Mouse (Mus musculus): ENCODE measurements around the gene Trrap. TPM values are rescaled to one million over a fixed set of nuclear protein-coding genes. Genes with fewer than 3 reads are reported as not detected.

Gene Trrap
- polyA plus RNA-seq, 1 experiment from 2014 or later, result 57.2 TPM

DNA sequence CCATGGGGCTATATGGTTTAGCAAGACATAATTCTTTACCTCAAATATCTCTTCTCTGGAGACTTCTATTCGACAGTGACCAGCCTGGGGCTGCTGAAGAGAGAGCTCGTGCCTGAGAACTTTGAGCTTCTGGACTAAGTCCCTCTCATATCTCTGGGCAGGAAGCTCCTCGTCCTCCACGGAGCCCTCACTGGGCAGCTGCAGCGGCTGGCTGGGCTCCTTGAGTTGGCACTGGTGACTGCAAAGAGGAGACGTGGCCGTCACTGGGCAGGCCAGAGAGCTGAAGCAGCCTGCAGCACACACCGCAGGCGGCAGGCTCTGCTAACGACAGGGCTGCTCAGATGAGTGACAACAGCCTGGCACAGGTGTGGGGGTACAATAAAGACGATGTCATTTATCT lies 123.7 kb downstream of the Trrap start:
- ATAC-seq (ENCODE audit: low read depth), result no peak
- Histone ChIP-seq H3K27ac (ENCODE audit: low read length) (no peak overlapping the region), H3K4me1 (replicated peaks; ENCODE audit: control insufficient read depth, insufficient read depth, low read length) (no peaks in the 10 kb centered on the region), H3K9ac (ENCODE audit: low read length) (no peak overlapping the region), H3K9me3 (ENCODE audit: control insufficient read depth, low read length) (no peaks in the 10 kb centered on the region), H3K4me3 (ENCODE audit: low read length) (no peak overlapping the region), H3K27me3 (ENCODE audit: control insufficient read depth, insufficient read depth, low read depth, low read length) (no peaks in the 10 kb centered on the region), H3K36me3 (ENCODE audit: control insufficient read depth, insufficient read depth, low read length) (peaks cover 62% of the 10 kb centered on the region), H3K4me2 (ENCODE audit: low read depth, low read length) (no peak overlapping the region)
- WGBS, result 85% methylated on average over 11 of the region's 11 CpGs

DNA sequence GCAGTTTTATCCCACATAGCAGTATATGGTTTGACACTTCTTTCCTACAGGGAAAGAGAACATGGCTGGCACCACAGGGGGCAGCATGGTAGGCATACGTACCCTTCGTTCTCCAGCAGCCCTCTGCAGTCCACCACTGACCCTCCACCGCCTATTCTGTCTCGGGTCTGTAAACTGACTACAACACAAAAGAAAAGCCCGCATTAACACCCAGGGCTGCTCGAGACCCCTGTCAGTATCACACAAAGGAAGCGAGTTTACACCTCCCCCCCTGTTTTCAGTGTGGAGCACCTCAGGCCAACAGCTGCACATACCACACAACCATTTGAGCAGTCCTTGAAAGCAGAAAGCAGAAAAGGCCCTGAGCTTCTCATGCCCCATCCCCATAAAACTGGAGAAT lies 130.3 kb downstream of the Trrap start:
- H3K4me1 ChIP-seq (replicated peaks; ENCODE audit: control insufficient read depth, insufficient read depth, low read length), result no peaks in the 10 kb centered on the region; the same call in none of the 2 replicates
- 65% methylated on average over 7 of the region's 7 CpGs for WGBS
- no peak overlapping the region for H3K4me3 ChIP-seq (ENCODE audit: low read length)
- no peak overlapping the region for H3K9ac ChIP-seq (ENCODE audit: low read length)
- no peaks in the 10 kb centered on the region for H3K27me3 ChIP-seq (ENCODE audit: control insufficient read depth, insufficient read depth, low read depth, low read length)
- H3K4me2 ChIP-seq (ENCODE audit: low read depth, low read length), result no peak overlapping the region
- no peaks in the 10 kb centered on the region for H3K9me3 ChIP-seq (ENCODE audit: control insufficient read depth, low read length)
- H3K27ac ChIP-seq (ENCODE audit: low read length), result no peak overlapping the region
- H3K36me3 ChIP-seq (ENCODE audit: control insufficient read depth, insufficient read depth, low read length), result peaks cover 31% of the 10 kb centered on the region
- ATAC-seq (ENCODE audit: low read depth), result no peak

DNA sequence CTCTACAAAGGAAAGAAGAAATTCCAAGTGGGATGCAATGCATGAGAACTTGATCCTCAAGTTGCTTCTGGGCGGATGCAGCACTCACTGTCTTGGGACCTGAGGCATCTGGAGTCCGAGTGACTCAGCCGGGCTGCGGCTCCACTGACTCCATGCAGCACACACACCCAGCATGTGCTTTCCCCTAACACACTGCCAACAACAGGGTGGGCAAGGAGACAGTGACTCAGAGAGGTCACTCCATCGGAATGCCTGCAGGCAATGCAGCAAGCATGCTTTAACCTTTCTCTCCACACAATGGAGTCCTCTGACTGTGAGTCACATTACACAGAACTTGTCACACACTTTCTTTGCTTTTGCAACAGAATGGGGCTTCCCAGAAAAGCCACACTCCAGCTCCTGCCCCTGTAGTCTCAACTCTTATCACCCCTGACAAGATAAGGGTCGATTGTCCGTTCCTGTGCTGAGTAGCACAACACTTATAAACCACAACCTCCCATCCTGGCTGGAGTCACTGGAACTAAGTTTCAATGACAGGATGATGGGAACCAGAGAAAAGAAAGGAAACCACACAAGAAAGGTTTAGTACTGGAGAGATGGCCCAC lies 131.0 kb downstream of the Trrap start:
- no peak for ATAC-seq (ENCODE audit: low read depth)
- H3K27ac ChIP-seq (ENCODE audit: low read length), result no peak overlapping the region
- no peaks in the 10 kb centered on the region; the same call in none of the 2 replicates for H3K4me1 ChIP-seq (replicated peaks; ENCODE audit: control insufficient read depth, insufficient read depth, low read length)
- no peak overlapping the region for H3K9ac ChIP-seq (ENCODE audit: low read length)
- peaks cover 26% of the 10 kb centered on the region for H3K36me3 ChIP-seq (ENCODE audit: control insufficient read depth, insufficient read depth, low read length)
- WGBS, result 36% methylated on average over 7 of the region's 7 CpGs
- no peak overlapping the region for H3K4me2 ChIP-seq (ENCODE audit: low read depth, low read length)
- no peaks in the 10 kb centered on the region for H3K27me3 ChIP-seq (ENCODE audit: control insufficient read depth, insufficient read depth, low read depth, low read length)
- no peak overlapping the region for H3K4me3 ChIP-seq (ENCODE audit: low read length)
- no peaks in the 10 kb centered on the region for H3K9me3 ChIP-seq (ENCODE audit: control insufficient read depth, low read length)

DNA sequence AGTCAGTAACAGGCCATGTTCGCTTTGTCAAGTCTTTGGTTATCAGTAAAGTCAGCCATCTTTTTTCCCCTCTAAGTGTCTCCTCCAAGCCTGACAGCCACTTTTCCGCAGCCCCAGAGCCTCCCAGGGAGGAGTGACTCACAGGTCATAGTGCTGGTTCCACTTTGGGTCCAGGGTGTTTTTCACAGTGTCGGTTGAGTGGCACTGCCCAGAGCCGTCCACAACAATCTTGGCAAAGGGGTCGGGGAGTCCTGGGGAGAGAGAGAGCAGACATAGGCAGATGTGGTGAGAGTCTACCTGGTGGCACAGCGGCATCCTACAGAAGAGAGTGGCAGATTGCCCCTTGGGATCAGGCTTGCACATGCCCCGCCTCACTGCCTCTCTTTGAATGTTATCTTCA lies 133.5 kb downstream of the Trrap start:
- Histone ChIP-seq H3K4me2 (ENCODE audit: low read depth, low read length) (no peak overlapping the region), H3K4me1 (replicated peaks; ENCODE audit: control insufficient read depth, insufficient read depth, low read length) (no peaks in the 10 kb centered on the region; the same call in none of the 2 replicates), H3K36me3 (ENCODE audit: control insufficient read depth, insufficient read depth, low read length) (peaks cover 11% of the 10 kb centered on the region), H3K9me3 (ENCODE audit: control insufficient read depth, low read length) (no peaks in the 10 kb centered on the region), H3K27me3 (ENCODE audit: control insufficient read depth, insufficient read depth, low read depth, low read length) (no peaks in the 10 kb centered on the region), H3K9ac (ENCODE audit: low read length) (no peak overlapping the region), H3K4me3 (ENCODE audit: low read length) (no peak overlapping the region), H3K27ac (ENCODE audit: low read length) (no peak overlapping the region)
- no peak for ATAC-seq (ENCODE audit: low read depth)
- WGBS, result 83% methylated on average over 7 of the region's 7 CpGs

DNA sequence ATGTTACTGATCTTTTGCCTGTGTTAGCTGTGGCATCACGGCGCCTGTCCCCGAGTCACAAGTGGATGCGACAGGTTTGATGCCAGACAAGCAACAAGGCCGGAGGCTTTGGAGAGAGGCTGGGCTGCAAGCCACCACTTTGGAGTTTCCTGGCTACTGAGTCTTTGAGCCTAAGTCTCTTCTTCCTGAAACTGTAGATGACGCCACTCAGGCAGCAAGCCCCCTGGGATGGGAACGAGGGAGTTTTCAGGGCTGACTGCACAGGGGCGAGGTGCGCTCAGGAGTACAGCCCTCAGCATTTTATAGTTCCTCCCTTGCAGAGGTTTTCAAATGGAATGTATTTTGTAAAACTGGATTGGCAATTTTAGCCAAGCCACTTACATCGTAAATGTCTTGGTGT lies 134.3 kb downstream of the Trrap start:
- no peaks in the 10 kb centered on the region for H3K27me3 ChIP-seq (ENCODE audit: control insufficient read depth, insufficient read depth, low read depth, low read length)
- no peak for ATAC-seq (ENCODE audit: low read depth)
- H3K4me2 ChIP-seq (ENCODE audit: low read depth, low read length), result no peak overlapping the region
- no peak overlapping the region for H3K9ac ChIP-seq (ENCODE audit: low read length)
- H3K9me3 ChIP-seq (ENCODE audit: control insufficient read depth, low read length), result no peaks in the 10 kb centered on the region
- H3K36me3 ChIP-seq (ENCODE audit: control insufficient read depth, insufficient read depth, low read length), result peaks cover 11% of the 10 kb centered on the region
- H3K4me1 ChIP-seq (replicated peaks; ENCODE audit: control insufficient read depth, insufficient read depth, low read length), result no peaks in the 10 kb centered on the region; the same call in none of the 2 replicates
- no peak overlapping the region for H3K4me3 ChIP-seq (ENCODE audit: low read length)
- no peak overlapping the region for H3K27ac ChIP-seq (ENCODE audit: low read length)
- 77% methylated on average over 10 of the region's 10 CpGs for WGBS

DNA sequence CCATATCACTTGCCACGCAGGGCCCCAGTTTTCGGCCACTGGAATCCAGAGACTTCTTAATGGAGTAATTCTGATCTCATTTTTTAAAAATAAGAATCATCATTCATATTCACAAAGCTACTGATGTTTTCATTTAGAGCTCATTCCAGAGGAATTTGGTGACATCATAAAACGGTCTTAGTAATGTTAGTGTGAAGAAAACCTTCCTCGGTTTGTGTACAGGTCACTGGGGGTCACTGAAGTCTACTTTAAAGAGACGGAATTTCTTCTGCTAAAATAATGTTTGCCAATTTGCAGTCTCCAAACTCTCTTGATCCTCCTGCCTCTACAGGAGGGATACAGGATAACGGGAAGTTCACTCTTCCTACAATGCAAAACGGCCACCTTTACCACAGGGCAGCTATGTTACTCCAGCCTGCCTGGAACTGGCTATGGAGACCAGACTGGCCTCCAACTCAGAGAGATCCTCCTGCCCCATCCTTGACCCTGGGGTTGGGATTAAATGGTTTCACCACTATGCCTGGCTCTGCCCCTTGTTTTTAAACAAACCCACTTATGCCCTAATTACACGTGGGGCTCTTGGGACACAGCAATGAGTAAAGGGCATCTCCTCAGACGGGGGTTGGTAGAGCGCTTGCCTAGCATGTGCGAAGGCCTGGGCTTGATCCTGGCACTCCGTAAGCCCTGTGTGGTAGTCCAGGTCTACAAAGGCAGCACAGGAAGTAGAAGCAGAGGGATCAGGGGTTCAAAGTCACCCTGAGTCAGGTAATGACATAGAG lies 137.0 kb downstream of the Trrap start:
- H3K4me3 ChIP-seq (ENCODE audit: low read length), result no peak overlapping the region
- 52% methylated on average over 12 of the region's 12 CpGs for WGBS
- no peak for ATAC-seq (ENCODE audit: low read depth)
- H3K9ac ChIP-seq (ENCODE audit: low read length), result no peak overlapping the region
- H3K4me1 ChIP-seq (replicated peaks; ENCODE audit: control insufficient read depth, insufficient read depth, low read length), result no peaks in the 10 kb centered on the region; the same call in 1 of the 2 replicates
- no peak overlapping the region for H3K27ac ChIP-seq (ENCODE audit: low read length)
- no peak overlapping the region for H3K4me2 ChIP-seq (ENCODE audit: low read depth, low read length)
- no peaks in the 10 kb centered on the region for H3K9me3 ChIP-seq (ENCODE audit: control insufficient read depth, low read length)
- no peaks in the 10 kb centered on the region for H3K27me3 ChIP-seq (ENCODE audit: control insufficient read depth, insufficient read depth, low read depth, low read length)
- peaks cover 11% of the 10 kb centered on the region for H3K36me3 ChIP-seq (ENCODE audit: control insufficient read depth, insufficient read depth, low read length)

DNA sequence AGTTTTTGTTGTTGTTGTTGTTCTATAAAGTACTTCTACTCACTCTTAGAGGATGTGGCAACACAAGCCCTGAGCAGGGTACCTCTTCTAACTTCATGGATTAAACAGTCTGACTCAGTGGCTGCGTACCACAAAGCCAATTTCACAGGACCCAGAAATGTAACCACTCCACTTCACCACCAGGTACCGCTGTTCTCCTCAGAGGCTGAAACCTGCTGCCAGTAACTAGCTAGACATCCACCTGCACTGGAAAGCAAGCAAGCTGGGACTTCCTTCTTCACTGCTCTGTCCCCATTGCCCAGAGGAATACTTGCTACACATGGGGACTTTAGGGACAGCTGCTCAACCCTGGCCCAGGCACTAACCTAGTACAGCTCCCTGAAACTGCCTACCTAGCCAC lies 140.1 kb downstream of the Trrap start:
- 63% methylated on average over 2 of the region's 2 CpGs for WGBS
- H3K9ac ChIP-seq (ENCODE audit: low read length), result no peak overlapping the region
- H3K27me3 ChIP-seq (ENCODE audit: control insufficient read depth, insufficient read depth, low read depth, low read length), result no peaks in the 10 kb centered on the region
- H3K4me3 ChIP-seq (ENCODE audit: low read length), result no peak overlapping the region
- H3K4me2 ChIP-seq (ENCODE audit: low read depth, low read length), result no peak overlapping the region
- no peak overlapping the region for H3K27ac ChIP-seq (ENCODE audit: low read length)
- H3K4me1 ChIP-seq (replicated peaks; ENCODE audit: control insufficient read depth, insufficient read depth, low read length), result peaks cover 8% of the 10 kb centered on the region; the same call in 1 of the 2 replicates
- H3K36me3 ChIP-seq (ENCODE audit: control insufficient read depth, insufficient read depth, low read length), result no peaks in the 10 kb centered on the region
- H3K9me3 ChIP-seq (ENCODE audit: control insufficient read depth, low read length), result no peaks in the 10 kb centered on the region
- no peak; the same call in 1 of the 2 replicates for ATAC-seq (ENCODE audit: low read depth)

Small RNAs within 50 kb of the gene (microRNA-seq; reads per million reads assigned to microRNA genes)
- not detected for gene Mir7039

Other genes starting within 250 kb of the Trrap start
- gene Nptx2, start 221.8 kb upstream of the Trrap start, polyA plus RNA-seq (2015; fragmentation: Nextera tagmentation; extraction: Ambion mirVana), result 0.10 and 0.20 TPM in 2 replicates
- 0.50 and 0.98 TPM in 2 replicates for gene Tmem130, start 5.9 kb upstream of the Trrap start, polyA plus RNA-seq (2015; fragmentation: Nextera tagmentation; extraction: Ambion mirVana)
- gene Smurf1, start 198.1 kb downstream of the Trrap start, polyA plus RNA-seq (2015; fragmentation: Nextera tagmentation; extraction: Ambion mirVana), result 9.5 and 15.6 TPM in 2 replicates